Mouse (Mus musculus) heart, embryonic 12.5 days (tissue): ENCODE results near the gene Bloc1s5. TPM values are rescaled to one million over a fixed set of nuclear protein-coding genes. Genes with fewer than 3 reads are reported as not detected.
"Not testable (repeated sequence)": the region's sequence is repeated elsewhere in the genome, so short reads cannot be mapped to it uniquely, and the experiment has no call there.

Experiments
- ATAC-seq: fragments of 200-750 bp; cut with Nextera tagmentation; 2 replicates; pipeline ENCODE4 v1.8.0; 2017; ENCODE audit warnings: moderate TSS enrichment, moderate library complexity; ENCODE audit not compliant: insufficient number of reproducible peaks, low FRiP score
- H3K27ac ChIP-seq: fragments of 300-500 bp; sonication (generic); 2 replicates; pipeline ENCODE4 v1.5.1; 2016; ENCODE audit warnings: mild to moderate bottlenecking, moderate library complexity; ENCODE audit not compliant: poor library complexity, severe bottlenecking
- H3K27me3 ChIP-seq: fragments of 300-500 bp; sonication (generic); replicated peaks from 2 replicates; pipeline ENCODE4 v1.6.1; 2016; ENCODE audit warnings: mild to moderate bottlenecking, moderate library complexity
- H3K36me3 ChIP-seq: fragments of 300-500 bp; sonication (generic); 2 replicates; pipeline ENCODE4 v1.6.1; 2016; ENCODE audit warnings: mild to moderate bottlenecking, moderate library complexity
- H3K4me1 ChIP-seq: fragments of 300-500 bp; sonication (generic); replicated peaks from 2 replicates; pipeline ENCODE4 v1.6.1; 2016; ENCODE audit warnings: mild to moderate bottlenecking
- H3K4me2 ChIP-seq: fragments of 300-500 bp; sonication (generic); 2 replicates; pipeline ENCODE4 v1.6.1; 2016; ENCODE audit warnings: mild to moderate bottlenecking, moderate library complexity
- H3K4me3 ChIP-seq: fragments of 300-500 bp; sonication (generic); 2 replicates; pipeline ENCODE4 v1.5.1; 2016; ENCODE audit warnings: mild to moderate bottlenecking
- H3K9ac ChIP-seq: fragments of 300-500 bp; sonication (generic); 2 replicates; pipeline ENCODE4 v1.6.1; 2016; ENCODE audit warnings: mild to moderate bottlenecking, moderate library complexity
- H3K9me3 ChIP-seq: fragments of 300-500 bp; sonication (generic); replicated peaks from 2 replicates; pipeline ENCODE4 v1.6.1; 2016; ENCODE audit warnings: mild to moderate bottlenecking, moderate library complexity
- WGBS: fragments of 180-500 bp; shearing (Covaris S2); methylation state at CpG from one replicate; pipeline ENCODE4 v1.1.7; 2016; 5-methylcytosine and 5-hydroxymethylcytosine counted together
- polyA plus RNA-seq: library from polyadenylated mRNA; unstranded; fragments of >200 nt; fragmentation: Nextera tagmentation; extraction: Ambion mirVana; gene quantifications from 2 replicates; pipeline ENCODE4 v1.2.1, GENCODE M21; 2016

Gene Bloc1s5
- 16.9 and 17.8 TPM in 2 replicates for polyA plus RNA-seq

DNA sequence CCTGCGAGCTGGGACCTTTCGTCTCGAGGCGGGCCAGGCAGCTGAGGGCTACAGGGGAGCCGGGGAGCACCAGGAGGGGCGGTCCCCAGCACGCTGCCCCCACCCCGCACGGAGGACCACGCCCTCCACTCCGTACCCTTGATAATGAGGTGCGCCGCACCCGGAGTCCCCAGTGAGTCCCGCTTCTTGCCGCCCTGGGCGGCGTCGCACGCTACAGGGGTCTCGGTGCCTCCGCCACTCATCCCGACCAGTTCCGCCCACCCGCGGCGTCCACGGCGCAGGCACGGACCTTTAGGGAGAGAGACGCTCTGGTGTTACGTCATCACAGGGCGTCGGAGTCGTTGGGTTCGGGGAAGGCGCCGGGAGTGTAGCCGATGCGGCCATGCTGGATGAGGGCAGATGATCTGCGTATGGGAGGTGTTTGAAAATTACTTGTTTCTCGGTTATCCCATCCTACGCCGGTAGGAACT, at the start of gene Bloc1s5:
Bloc1s5 (minus strand) TSS at position 310 of the 470 bp plus-strand sequence.
- H3K27me3 ChIP-seq = no peaks in the 10 kb centered on the region
- peak within 1 kb of the TSS; percentile 52 for H3K27ac ChIP-seq
- peak within 1 kb of the TSS; percentile 78 for H3K9ac ChIP-seq
- H3K4me3 ChIP-seq = peak within 1 kb of the TSS; percentile 79
- peak; percentile 95 for ATAC-seq
- H3K36me3 ChIP-seq = peaks cover 9% of the 10 kb centered on the region
- WGBS = under 1% methylated on average over 42 of the region's 44 CpGs
- peak within 1 kb of the TSS; percentile 73 for H3K4me2 ChIP-seq
- no peaks in the 10 kb centered on the region for H3K9me3 ChIP-seq
- peaks cover 5% of the 10 kb centered on the region; the same call in 1 of the 2 replicates for H3K4me1 ChIP-seq

- H3K4me2 ChIP-seq = no peak overlapping the region
- no peak overlapping the region for H3K27ac ChIP-seq
- WGBS = 81% methylated on average over 9 of the region's 9 CpGs
- H3K4me3 ChIP-seq = no peak overlapping the region
- H3K9me3 ChIP-seq = no peaks in the 10 kb centered on the region
- H3K9ac ChIP-seq = no peak overlapping the region
- H3K4me1 ChIP-seq = no peaks in the 10 kb centered on the region
- H3K27me3 ChIP-seq = no peaks in the 10 kb centered on the region
- ATAC-seq = no peak
- H3K36me3 ChIP-seq = no peaks in the 10 kb centered on the region
These were observed 37.4 kb upstream of the Bloc1s5 start for GRCm38 (mm10) chr13:38672336-38672735.

DNA sequence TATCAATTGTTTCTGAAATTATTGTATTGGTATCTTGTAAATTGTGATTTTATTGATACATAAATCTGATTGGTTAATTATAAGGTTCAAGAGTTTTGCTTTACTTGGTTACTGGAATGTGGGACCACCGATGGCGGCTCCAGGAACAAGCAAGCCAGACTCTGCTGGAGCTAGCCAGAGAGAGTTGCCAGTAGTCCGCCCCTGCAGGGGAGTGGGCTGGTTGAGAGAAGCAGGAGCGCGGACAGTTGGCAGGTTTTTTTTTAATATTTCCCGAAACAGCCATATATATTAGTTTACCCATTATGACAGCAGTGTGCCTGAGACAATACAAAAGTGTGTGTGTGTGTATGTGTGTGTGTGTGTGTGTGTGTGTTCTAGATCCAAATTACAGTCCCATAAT, 36.5 kb upstream of the Bloc1s5 start:
- ATAC-seq, H3K9me3 ChIP-seq, H3K27ac ChIP-seq, H3K36me3 ChIP-seq, H3K9ac ChIP-seq, H3K4me2 ChIP-seq, H3K4me3 ChIP-seq, H3K27me3 ChIP-seq, H3K4me1 ChIP-seq: not testable (repeated sequence)
- 84% methylated on average over 6 of the region's 6 CpGs for WGBS

- no peak for ATAC-seq
- Histone ChIP-seq H3K36me3 (no peaks in the 10 kb centered on the region), H3K4me2 (no peak overlapping the region), H3K9me3 (no peaks in the 10 kb centered on the region), H3K4me3 (no peak overlapping the region), H3K27me3 (no peaks in the 10 kb centered on the region), H3K9ac (no peak overlapping the region), H3K27ac (no peak overlapping the region), H3K4me1 (no peaks in the 10 kb centered on the region)
These were observed 35.1 kb upstream of the Bloc1s5 start for GRCm38 (mm10) chr13:38670051-38670450.

DNA sequence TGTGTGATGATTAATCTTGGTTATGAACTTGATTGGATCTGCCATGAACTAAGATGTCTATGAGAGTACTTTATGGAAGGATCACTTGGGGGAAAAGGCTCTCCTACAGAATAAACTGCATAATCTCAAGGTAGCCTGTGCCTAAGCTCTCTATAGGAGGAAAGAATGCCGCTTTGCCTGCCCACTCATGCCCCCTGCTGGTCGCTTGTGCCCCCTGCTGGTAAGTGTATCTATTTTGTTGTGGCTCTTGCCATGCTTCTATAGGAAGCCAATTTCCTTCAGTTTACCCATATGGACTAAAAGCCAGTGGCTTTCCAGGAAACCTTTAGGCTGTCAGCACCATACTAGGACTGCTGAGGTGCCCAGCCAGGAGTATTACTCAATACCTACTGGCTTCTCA, 33.6 kb upstream of the Bloc1s5 start:
- H3K27me3 ChIP-seq = no peaks in the 10 kb centered on the region
- 27% methylated on average over 2 of the region's 2 CpGs for WGBS
- no peak overlapping the region for H3K4me3 ChIP-seq
- ATAC-seq = no peak
- no peaks in the 10 kb centered on the region for H3K9me3 ChIP-seq
- H3K36me3 ChIP-seq = no peaks in the 10 kb centered on the region
- no peak overlapping the region for H3K27ac ChIP-seq
- H3K4me2 ChIP-seq = no peak overlapping the region
- H3K4me1 ChIP-seq = no peaks in the 10 kb centered on the region
- H3K9ac ChIP-seq = no peak overlapping the region

DNA sequence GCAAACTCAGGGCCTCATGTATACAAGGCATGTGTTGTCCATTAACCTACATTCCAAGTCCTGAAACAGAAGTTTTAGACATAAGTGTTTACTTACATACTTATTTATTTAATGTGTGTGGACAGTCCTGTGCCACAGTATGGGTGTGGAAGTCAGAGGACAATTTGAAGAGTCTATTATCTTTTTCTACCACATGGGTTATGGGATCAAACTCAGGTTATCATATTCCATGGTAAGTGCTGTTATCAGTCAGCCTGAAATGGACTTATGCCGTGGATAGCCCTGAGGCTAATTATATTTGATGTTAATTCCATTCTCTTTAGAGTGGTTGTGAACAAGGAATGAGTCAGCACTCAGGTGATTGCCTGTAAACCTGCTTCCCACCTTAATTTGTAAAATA, 29.8 kb upstream of the Bloc1s5 start:
- H3K9ac ChIP-seq = no peak overlapping the region
- no peak for ATAC-seq
- H3K4me2 ChIP-seq = no peak overlapping the region
- H3K36me3 ChIP-seq = no peaks in the 10 kb centered on the region
- WGBS = 37% methylated on average over 1 of the region's 1 CpGs
- H3K27me3 ChIP-seq = no peaks in the 10 kb centered on the region
- no peak overlapping the region for H3K4me3 ChIP-seq
- H3K4me1 ChIP-seq = no peaks in the 10 kb centered on the region
- H3K27ac ChIP-seq = no peak overlapping the region
- H3K9me3 ChIP-seq = peaks cover 11% of the 10 kb centered on the region; the same call in 1 of the 2 replicates

DNA sequence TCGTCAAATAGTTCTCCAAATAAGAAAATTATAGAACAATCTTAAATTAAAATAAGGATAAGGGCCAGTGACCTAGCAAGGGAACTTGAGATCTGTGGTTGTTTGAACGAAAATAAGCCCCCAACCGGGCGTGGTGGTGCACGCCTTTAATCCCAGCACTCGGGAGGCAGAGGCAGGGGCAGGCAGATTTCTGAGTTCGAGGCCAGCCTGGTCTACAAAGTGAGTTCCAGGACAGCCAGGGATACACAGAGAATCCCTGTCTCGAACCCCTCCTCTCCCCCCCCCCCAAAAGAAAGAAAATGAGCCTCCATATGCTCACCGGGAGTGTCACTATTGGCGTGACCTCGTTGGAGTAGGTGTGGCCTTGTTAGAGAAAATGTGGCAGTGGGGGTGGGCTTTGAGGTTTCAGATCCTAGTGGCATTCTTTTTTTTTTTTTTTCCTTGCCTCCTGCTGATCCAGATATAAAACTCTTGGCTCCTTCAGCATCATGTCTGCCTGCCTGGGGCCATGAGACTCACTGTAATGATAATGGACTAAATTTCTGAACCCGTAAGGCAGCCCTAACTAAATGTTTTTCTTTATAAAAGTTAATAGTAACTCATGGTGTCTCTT, 24.7 kb upstream of the Bloc1s5 start:
- Histone ChIP-seq H3K4me3 (no peak overlapping the region), H3K9me3 (peaks cover 11% of the 10 kb centered on the region; the same call in 1 of the 2 replicates), H3K27ac (no peak overlapping the region), H3K27me3 (no peaks in the 10 kb centered on the region), H3K36me3 (peaks cover 17% of the 10 kb centered on the region), H3K9ac (no peak overlapping the region), H3K4me2 (no peak overlapping the region), H3K4me1 (peaks cover 14% of the 10 kb centered on the region)
- ATAC-seq = no peak
- 76% methylated on average over 12 of the region's 12 CpGs for WGBS

DNA sequence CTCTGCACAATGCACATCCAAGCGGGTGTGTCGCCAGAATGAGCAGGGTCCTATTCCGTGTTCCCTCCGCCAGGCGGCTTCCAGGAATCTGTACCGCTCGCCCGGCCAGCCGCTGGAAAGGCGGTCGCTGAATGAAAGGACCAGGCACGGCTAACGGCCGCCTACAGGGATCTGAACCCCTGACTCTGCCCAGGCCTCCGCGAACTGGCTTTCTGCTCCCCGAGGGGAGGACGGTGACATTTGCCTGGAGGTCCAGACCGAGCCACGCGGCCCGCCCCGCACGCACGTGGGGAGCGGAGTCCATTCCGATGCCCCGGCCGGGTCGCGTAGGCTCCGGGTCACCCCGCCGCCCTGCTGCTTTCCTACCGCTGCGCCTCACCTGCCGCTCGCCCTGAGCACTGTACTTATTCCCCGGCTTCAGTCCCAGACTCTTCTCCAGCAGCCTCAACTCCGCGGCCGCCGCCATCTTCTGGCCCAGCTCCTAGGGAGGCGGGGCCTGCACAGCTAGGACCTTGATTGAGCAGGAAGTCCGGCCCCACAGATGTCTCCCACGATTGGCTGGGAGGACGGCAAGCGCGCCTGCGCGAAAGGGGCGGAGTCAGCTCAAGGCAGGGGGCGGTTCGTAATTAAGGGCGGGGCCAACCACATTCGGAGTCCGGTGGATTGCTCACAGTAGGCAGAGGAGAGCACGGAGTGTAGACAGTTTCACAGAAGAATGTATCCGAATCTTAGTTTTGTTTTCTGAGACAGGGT, 23.8 kb upstream of the Bloc1s5 start, which contains the start of gene Eef1e1:
Eef1e1 (minus strand) TSS at position 531 of the 753 bp plus-strand sequence.
- peak within 1 kb of the TSS; percentile 70 for H3K4me2 ChIP-seq
- peak within 1 kb of the TSS; percentile 84 for H3K4me3 ChIP-seq
- peak within 1 kb of the TSS; percentile 90 for H3K9ac ChIP-seq
- peaks cover 26% of the 10 kb centered on the region for H3K36me3 ChIP-seq
- H3K4me1 ChIP-seq = peaks cover 14% of the 10 kb centered on the region
- peak; percentile 99 for ATAC-seq
- H3K27me3 ChIP-seq = no peaks in the 10 kb centered on the region
- peak within 1 kb of the TSS; percentile 71 for H3K27ac ChIP-seq
- WGBS = under 1% methylated on average over 59 of the region's 59 CpGs
- peaks cover 11% of the 10 kb centered on the region; the same call in 1 of the 2 replicates for H3K9me3 ChIP-seq

GRCm38 (mm10) chr13:38657865-38658264, 23.0 kb upstream of the Bloc1s5 start:
- H3K4me2 ChIP-seq = peak overlapping the region; percentile 70
- 36% methylated on average over 4 of the region's 4 CpGs for whole genome bisulfite sequencing
- peak overlapping the region; percentile 90 for H3K9ac ChIP-seq
- H3K4me1 ChIP-seq = peaks cover 14% of the 10 kb centered on the region
- H3K27ac ChIP-seq = no peak overlapping the region
- H3K36me3 ChIP-seq = peaks cover 35% of the 10 kb centered on the region
- peak overlapping the region; percentile 84 for H3K4me3 ChIP-seq
- H3K9me3 ChIP-seq = peaks cover 11% of the 10 kb centered on the region; the same call in 1 of the 2 replicates
- no peaks in the 10 kb centered on the region for H3K27me3 ChIP-seq
- no peak for ATAC-seq

- no peak for ATAC-seq
- H3K9ac ChIP-seq = no peak overlapping the region
- H3K27ac ChIP-seq = no peak overlapping the region
- no peaks in the 10 kb centered on the region for H3K4me1 ChIP-seq
- H3K9me3 ChIP-seq = no peaks in the 10 kb centered on the region
- H3K36me3 ChIP-seq = peaks cover 85% of the 10 kb centered on the region
- H3K27me3 ChIP-seq = no peaks in the 10 kb centered on the region
- no peak overlapping the region for H3K4me3 ChIP-seq
- 93% methylated on average over 4 of the region's 4 CpGs for WGBS
- H3K4me2 ChIP-seq = no peak overlapping the region
These were observed 15.4 kb upstream of the Bloc1s5 start for GRCm38 (mm10) chr13:38650292-38650691.

DNA sequence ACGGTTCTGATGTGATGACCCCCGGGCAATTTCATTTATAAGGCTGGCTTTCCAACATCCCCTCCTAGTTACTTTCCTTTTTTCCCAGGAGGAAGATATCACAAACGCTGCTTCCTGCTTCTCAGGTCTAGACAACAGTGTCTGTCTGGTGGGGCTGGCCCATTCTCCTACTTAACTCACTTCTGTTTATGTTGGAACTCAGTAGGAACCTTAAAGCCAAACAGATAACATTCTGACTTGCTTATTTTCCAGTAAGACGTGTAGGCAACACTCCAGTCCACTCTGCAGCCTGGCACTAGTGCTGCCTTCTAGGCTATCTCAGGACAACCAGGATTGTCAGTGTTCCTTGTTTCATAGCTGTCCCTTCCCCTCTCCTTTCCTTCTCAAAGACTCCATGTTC, 14.2 kb upstream of the Bloc1s5 start:
- no peaks in the 10 kb centered on the region for H3K27me3 ChIP-seq
- no peaks in the 10 kb centered on the region for H3K9me3 ChIP-seq
- no peak overlapping the region for H3K4me3 ChIP-seq
- WGBS = 71% methylated on average over 4 of the region's 4 CpGs
- H3K27ac ChIP-seq = peak overlapping the region; percentile 68; the same call in 1 of the 2 replicates
- H3K9ac ChIP-seq = no peak overlapping the region
- H3K4me2 ChIP-seq = no peak overlapping the region
- peaks cover 85% of the 10 kb centered on the region for H3K36me3 ChIP-seq
- ATAC-seq = peak; percentile 64
- H3K4me1 ChIP-seq = no peaks in the 10 kb centered on the region
